Mouse (Mus musculus): ENCODE measurements around the gene Cdhr2. TPM values are rescaled to one million over a fixed set of nuclear protein-coding genes. Genes with fewer than 3 reads are reported as not detected.

Gene Cdhr2
- total RNA-seq, 2 experiments from 2014 or later = 0.85 to 2.1 TPM

DNA sequence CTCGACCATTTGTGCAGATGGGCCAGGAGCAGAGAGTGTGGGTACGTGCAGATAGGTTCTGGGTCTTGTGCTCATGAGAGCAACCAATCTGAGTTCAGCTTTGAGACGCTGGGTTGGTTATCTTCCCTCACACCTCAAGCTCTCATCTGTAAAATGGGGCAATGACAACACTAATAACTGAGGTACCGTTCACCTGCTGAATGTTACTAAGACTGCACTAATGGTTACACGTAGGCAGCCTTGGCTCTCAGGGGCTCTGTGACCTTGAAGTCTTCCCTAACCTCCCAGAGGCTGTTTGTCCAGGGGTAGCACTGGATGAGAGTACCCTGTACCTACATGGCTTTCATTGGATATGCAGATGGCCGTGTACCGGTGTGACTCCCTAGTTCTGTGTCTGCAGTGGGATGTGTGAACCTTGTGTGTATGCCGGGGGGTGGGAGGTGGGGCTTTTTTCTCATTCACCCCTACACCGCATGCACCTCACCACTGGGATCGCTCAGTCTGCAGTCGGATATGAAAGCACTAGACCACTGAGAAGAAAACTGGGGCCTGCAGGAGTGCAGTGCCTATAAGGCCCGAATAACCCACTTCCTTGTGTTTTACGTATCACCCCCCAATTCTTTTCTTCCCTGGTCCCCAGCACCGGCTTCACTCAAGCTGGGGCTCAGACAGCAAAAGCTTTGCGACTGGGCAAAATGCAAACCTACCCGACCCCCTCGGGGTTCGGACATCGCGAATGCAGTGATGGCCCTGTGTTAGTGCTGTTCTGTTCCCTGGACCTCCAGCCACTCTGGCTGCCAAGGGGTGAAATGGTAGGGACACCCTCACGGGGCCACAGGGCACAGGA is 8.3 kb upstream of the Cdhr2 start:
- peak; percentile 21 for DNase-seq

DNA sequence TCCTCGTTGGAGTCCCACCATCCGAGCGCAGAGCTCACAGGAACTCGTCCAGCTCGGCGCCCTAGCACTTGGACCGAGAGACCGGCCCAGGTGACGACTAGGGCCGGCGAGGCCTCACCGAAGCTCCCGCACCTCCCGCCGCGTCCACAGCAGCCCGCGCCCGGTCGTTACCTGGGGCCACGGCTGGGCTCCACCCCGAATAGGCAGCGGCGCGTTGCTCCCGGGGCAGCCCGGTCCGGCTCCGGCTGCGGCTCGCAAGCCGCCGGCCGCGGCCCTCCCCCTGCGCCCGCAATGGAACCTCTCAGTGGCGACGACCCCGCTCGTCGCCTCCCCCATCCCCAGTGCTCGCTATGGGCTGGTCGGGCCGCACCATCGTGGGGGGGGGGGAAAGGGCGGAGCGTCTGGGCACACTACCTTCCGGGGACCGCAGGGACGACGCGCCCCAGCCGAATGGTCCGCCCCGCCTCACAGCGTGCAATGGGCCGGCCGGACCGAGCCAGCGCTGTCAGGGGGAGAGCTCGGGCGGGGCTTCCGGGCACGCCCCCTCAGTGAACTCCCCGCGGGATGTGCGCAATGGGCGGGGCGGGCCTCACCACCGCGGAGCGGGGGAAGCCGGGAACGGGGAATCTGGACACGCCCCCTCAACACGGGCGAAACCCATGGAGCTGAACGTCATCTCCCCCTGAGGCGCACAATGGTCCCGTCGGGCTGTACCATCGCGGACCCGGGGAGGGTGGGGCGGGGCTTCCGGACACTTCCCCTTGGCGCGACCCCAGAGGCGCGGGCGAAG is 7.5 kb upstream of the Cdhr2 start, which contains the start of gene Rnf44:
Gene Rnf44, minus strand, starts transcription at position 350 of the 790 bp plus-strand sequence.
- peak; percentile 99 for DNase-seq

DNA sequence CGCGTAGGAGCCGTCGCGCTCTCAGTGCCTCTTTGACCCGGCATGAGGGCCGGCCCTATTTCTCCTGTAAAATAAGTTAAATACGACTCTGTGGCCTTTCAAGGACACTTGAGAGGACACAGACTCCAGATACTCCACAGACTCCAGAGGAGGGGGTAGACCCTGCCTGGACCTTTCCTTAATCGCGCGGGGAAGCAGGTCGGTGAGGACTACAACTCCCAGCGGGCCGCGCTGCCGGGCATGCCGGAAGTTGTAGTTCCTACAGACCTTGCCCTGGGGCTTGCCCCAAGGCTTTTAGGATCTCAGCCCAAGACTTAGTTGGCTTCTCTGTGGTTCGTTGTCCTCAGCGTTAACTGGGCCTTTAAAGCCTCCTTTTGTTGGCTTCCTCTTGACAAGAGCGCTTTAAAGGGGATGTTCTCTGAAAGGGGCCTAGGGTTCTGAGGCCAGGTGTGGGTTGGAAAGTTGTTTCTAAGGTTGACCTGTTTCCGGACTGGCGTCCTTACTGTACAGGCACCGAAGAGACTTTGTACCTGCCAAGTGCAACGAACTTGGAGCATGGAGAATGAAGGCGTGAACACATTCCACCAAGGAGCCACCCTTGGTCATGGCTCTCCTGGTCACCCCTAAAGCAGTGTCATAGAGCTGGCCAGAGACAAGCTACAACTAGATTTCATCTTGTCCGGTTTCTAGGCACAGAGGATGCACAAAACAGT is 6.8 kb upstream of the Cdhr2 start:
- DNase-seq = no peak

DNA sequence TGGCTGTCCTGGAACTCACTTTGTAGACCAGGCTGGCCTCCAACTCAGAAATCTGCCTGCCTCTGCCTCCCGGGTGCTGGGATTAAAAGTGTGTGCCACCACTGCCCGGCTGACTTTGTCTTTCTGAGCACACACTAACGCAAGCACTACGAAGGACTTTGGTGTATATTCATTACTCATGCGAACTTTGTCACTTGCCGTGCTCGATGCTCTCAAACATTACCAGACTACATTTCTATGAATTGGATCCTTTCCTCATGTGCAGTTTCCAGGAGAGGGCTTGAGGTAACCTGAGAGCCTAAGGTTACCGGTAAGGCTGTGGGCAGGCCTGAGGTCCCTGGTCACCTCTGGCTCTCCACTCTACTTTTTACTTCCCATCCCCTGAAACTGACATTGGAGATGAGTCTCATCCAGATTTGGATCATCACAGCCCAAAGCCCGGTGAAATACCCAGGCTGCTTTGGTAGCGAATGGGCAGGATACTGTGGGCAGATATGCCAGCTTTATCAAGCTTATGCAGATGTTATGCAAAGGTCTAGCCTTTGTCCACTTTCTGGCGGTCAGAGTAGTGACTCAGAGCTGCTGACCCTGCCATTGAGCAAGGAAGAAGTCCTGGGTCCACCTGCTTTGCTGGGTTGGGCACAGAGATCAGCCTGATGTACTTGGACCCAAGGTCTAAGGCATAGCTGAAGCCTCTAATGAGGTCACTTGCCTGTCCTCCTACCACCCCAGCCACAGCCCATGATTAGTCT is 5.6 kb upstream of the Cdhr2 start:
- no peak for DNase-seq

DNA sequence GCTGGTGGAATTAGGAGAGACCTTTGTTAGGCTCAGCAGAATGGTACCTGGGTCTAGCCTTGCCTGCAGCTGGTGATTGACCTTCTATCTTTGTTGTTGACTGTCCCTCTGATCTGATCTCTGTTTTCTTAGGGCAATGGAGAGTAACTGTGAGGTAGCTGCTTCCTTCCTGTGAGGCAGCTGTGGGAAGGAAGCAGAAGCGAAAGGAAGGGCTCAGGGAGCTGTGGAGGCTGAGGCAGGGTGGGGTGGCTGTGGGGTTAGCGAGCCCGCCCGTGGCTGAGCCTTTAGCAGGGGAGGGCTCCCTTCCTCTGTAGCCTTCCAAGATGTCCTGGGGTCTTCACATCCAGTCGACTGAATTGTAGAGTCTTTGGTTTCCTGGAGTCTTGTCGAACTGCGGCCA is 1.2 kb downstream of the Cdhr2 start:
- DNase-seq = no peak

DNA sequence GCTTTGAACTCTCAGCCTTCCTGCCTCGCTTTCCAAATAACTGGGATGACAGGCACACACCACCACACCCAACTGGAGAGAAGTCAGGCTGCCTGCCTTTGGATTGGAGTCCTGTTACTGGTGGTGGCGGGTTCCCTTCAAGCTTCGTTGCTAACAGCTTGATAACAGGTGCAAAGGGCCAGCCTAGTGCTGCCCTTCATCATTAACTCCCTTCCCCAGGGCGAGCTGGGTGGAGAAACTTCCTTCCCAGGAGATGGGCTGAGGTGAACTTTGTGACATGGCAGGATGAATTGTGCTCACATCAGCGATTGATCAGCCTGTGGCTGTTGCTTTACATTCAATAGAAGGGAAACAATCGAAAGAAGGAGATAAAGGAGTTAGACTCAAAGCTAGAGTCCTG is 3.6 kb downstream of the Cdhr2 start:
- no peak for DNase-seq

DNA sequence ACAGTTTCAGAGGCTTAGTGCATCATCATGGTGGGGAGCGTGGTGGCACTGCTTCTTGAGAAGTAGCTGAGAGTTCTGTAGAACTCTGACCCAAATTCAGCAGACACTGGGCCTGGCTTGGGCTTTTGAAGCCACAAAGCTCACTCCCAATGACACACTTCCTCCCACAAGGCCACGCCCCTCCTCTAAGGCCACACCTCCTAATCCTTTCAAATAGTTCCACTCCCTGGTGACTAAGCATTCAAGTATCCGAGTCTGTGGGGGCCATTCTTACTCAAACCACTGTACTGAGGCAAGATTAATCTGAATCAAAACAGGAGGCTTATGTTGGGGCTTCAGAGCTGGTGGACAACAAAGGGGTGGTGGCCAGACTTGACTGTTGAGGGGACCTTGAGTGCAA is 9.6 kb downstream of the Cdhr2 start:
- no peak for DNase-seq

DNA sequence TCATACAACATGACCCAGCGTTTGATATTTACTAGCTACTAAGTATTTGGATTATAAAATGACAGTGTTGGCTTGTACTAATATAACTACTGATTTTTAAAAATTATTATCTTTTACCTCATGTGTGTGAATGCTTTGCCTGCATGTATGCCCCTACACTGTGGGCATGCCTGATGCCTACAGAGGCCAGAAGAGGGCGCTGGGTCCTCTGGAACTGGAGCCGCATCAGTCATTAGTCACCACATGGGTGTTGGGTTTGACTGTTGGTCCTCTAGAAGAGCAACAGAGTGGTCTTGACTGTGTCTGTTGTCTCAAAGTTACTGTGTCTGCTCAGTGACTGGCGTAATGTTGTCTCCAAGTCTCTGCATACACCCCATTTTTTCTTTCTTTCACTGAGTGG is 13.1 kb downstream of the Cdhr2 start:
- DNase-seq = no peak

DNA sequence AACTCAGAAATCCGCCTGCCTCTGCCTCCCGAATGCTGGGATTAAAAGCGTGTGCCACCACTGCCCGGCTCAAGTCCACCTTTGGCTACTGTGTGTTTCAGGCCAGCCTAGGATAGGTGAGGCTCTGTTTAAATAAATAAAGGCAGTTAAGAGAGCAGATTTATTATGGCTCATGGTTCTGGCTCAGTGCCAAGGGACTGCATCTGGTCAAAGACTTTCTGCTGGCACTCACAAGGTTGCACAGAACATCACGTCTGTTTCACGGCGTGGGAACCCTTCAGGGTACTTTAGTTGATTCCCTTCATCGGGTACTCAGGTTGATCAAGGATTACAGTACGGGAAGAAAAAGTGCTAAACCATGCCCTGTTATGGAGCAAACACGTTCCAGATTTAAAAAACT is 13.7 kb downstream of the Cdhr2 start:
- DNase-seq = peak; percentile 29

DNA sequence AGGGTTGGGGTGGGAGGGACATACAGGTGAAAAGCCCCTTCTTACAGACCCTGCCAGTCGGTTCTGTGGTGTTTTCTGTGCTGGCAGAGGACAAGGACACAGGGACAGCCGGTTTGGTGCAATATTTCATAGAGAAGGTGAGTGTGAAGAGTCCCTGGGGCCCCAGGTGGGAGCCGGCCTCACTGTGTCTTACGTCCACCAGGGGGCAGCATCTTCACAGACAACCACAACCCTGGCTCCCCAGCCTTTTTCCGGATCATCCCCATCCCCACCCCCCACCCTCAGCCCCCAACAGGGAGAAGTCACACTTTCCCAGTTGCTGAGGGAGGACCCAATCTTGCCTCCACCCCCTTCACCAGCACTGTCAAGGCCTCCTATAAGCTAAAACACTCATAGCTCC is 15.7 kb downstream of the Cdhr2 start:
- peak; percentile 63 for DNase-seq

DNA sequence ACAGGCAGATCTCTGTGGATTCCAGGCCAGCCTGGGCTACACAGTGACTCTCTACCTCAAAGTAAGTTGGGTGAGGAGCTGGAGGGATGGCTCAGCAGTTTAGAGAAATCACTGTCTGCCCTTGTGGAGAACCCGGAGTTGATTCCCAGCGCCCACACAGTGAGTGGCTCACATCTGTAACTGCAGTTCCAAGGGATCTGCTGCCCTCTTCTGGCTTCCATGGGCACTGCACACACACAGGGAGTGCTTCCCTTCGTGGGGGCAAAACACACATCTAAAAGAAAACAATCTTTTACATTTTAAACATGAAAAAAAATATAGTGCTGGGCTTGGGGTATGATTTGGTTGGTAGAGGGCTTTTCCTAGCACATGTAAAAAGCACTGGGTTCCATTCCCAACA is 21.9 kb downstream of the Cdhr2 start:
- no peak for DNase-seq

DNA sequence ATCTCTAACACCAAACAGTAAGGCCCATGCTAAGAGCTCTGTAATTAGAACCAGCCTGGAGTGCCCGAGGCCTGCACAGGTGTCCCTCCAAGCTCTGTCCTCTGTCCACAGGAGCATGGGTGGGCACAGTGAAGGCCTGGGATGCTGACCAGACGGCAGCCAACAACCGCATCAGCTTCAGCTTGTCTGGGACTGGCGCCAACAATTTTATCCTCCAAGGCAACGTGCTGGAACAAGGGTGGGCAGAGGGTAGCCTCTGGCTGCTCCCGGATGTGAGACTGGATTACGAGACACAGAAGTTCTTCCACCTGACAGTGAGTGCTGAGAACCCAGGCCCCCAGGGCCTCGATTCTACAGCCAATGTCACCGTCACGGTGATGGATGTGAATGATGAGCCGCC is 24.9 kb downstream of the Cdhr2 start:
- DNase-seq = peak; percentile 19

DNA sequence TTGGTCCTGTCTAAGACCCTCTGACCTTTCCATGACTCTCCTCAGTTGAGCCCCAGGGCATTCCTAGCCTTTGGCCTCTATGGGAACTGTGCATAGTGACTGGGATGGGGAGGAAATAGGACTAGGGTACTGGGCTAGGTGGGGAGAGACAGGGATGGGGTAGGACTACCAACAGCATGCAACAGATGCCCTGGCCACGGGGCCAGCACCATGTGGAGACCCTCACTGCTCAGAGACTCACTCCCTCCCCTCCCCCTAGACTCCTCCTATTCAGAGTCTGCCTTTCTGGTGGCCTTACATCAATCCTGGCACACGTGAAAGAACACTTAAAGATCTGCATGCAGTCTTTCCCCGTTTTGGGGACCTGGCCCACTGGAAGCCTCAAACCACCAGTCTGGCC is 35.7 kb downstream of the Cdhr2 start:
- DNase-seq = no peak

DNA sequence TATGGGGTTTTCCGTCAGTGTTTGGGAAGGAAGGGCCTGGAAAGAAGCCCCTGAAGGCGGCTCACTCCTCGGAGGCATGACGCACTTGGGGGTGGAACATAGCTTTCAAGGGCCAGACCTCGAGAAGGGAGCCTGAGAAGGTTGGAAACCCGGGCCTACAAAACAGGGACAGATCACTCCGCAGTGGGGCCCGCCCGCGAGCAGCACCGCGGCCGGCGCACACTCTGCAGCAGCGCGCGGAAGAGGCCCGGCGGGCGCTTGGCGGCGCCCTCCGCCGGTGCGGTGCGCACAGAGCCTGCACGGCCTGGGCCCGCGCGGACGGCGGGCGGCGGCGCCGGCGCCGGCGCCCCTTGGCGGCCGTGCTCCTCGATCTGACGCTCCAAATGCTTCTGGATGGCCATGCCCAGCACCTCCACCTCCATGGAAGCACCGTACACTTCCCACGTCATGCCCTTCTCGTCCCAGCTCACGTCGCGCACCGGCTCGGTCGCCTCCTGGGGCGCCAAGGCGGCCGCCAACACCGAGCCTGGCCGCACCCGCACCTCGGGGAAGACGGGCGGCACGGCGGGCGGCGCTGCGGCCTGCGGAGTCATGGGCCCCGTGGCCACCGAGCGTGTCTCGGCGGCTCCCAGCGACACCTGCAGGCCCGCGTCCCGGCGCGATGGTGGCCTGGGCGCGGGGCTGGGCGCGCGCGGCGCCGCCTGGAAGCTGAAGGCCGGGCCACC is 36.4 kb downstream of the Cdhr2 start:
- DNase-seq = peak; percentile 57

DNA sequence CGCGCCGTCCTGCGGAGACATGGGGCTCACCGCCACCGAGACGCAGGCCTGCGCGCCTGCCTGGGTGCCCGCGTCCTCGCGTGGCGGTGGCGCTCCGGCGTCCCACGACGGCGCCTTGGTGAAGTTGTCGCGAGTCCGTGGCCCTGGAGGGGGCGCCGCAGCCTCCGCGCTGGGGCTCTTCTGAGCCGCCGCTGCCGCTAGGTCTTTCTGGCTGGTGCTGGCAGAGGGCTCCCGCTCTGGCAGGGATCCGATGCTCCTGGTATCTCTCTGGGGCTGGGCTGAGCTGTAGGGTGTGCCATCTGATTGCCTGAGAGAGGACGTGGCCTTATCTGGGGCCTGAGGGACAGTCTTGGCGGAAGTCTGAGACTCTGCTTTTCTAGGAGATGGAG is 36.9 kb downstream of the Cdhr2 start:
- peak; percentile 28 for DNase-seq

DNA sequence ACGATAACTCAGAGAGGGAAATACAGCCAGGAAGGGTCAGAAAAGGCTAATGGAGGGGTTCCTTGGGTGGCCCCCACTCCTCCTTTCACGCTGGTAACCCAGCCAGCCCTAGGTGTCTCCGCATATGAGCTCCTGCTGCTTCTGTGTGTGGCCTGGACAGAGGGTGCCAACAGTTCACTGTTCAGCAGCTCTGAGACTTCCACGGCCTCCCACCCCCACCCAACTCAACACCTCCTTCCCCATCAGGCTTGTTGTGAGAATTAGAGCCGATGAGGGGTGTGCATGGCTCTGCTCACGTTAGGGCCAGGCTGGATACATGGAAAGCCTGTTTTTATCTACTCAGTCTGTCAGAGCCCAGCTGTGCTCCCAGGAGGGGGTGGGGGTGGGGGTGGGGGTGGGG is 44.8 kb downstream of the Cdhr2 start:
- no peak for DNase-seq

DNA sequence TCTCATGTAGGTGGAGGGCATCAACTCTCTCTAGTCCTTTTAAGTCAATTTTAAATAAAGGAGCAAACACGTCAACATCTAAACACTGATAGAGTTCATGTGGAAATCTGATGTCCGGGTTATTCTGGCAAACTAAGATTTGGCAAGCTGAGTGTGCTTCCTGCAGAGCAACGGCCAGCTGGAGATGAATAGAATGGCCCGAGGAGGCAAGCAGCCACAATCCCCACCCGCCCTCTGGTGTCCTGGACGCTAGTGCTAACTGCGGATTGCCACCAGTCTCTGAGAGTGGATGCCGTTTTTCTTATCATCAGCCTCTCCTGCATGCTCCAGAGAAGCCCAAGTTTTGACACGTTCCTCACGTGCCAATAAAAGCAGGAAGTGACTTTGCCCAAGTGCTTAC is 45.6 kb downstream of the Cdhr2 start:
- no peak for DNase-seq

DNA sequence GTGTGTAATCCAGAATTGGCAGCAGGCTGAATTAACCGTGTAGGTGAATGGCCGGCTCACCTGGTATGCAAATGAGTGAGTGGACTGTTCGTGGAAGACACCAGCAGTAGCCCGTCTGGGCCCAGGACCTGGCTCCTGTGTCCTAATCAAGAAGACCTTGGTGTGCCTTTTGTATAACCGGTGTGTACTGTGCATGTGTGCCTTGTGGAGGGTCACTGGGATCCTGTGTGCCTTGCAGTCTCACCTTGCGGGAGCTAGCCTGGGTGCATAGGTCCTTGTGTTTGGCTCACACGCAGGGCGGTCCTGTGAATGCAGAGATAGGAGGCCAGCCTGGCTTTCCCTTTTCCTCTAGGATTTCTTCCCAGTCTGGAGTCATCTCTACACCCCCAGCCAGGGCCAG is 46.9 kb downstream of the Cdhr2 start:
- DNase-seq = no peak

DNA sequence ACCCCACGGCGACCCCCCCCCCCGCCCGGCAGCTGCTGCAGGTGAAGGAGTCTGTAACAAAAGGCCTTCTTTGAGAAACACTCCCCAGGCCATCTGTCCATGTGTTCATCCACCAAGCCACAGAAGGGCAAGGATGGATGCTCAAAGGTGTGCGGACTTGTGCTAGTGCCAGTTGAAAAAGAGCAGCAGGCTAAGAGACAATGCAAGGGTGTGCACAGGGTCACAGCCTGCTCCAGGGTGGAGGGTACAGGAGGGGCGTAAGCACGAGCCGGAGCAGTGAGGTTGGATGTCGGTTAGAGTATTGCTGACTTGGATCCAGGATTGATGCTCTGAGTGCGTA is 47.4 kb downstream of the Cdhr2 start:
- DNase-seq = no peak

DNA sequence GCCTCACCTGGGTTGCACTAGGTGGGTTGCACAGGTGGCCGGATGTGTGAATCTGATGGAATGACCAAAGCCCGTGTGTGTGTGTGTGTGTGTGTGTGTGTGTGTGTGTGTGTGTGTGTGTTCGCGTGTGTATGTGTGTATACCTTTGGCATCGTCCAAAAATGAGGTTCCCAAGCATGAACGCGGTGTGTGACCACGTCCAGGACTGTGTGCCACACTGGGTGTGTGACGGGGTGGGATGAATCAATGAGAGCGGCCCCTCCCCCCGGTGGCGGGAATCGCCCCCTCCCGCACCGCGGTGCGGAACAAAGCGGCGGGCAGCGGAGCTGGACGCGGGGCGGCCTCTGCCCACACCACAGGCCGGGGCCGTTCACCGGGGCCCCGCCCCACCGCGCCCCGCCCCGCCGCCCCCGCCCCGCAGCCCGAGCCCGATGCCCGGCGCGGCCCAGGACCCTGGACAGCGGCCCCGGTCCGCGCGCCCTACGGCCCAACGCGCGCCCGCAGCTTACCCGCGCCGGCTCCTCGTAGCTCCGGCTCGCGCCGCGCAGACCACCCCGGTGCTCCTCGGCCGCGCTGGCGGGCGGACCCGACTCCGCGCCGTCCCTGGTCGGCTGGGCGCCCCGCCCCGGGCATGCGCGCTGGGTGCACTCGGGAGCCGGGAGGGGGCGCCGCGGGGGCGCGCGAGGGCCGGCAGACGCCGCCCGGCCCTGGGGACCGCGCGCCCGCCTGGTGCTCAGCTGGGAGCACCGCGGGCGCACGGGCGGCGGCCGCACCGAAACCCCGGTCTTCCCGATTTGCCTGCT is 48.0 kb downstream of the Cdhr2 start:
- DNase-seq = peak; percentile 66
